Mouse (Mus musculus) kidney, embryonic 16.5 days (tissue): ENCODE measurements around the gene Kat14. TPM values are rescaled to one million over a fixed set of nuclear protein-coding genes. Genes with fewer than 3 reads are reported as not detected.
"Not testable (repeated sequence)": the region's sequence is repeated elsewhere in the genome, so short reads cannot be mapped to it uniquely, and the experiment has no call there.

Source experiments
- ATAC-seq: fragments of 200-750 bp; cut with Nextera tagmentation; 2 replicates; pipeline ENCODE4 v1.8.0; 2017; ENCODE audit warnings: moderate TSS enrichment; ENCODE audit not compliant: low FRiP score, low TSS enrichment
- H3K27ac ChIP-seq: fragments of 300-500 bp; sonication (generic); 2 replicates; pipeline ENCODE4 v1.5.1; 2014; ENCODE audit warnings: low read length
- H3K27me3 ChIP-seq: fragments of 300-500 bp; sonication (generic); 2 replicates; pipeline ENCODE4 v1.6.1; 2014; ENCODE audit warnings: low read length, control low read depth, mixed read lengths; ENCODE audit not compliant: insufficient read depth
- H3K36me3 ChIP-seq: fragments of 300-500 bp; sonication (generic); 2 replicates; pipeline ENCODE4 v1.6.1; 2014; ENCODE audit warnings: low read length, control low read depth, mixed read lengths; ENCODE audit not compliant: insufficient read depth
- H3K4me1 ChIP-seq: fragments of 300-500 bp; sonication (generic); 2 replicates; pipeline ENCODE4 v1.6.1; 2014; ENCODE audit warnings: low read length, control low read depth, mixed read lengths; ENCODE audit not compliant: insufficient read depth
- H3K4me2 ChIP-seq: fragments of 300-500 bp; sonication (generic); replicated peaks from 2 replicates; pipeline ENCODE4 v1.6.1; 2014; ENCODE audit warnings: low read depth, low read length
- H3K4me3 ChIP-seq: fragments of 300-500 bp; sonication (generic); 2 replicates; pipeline ENCODE4 v1.5.1; 2014; ENCODE audit warnings: mild to moderate bottlenecking, low read length
- H3K9ac ChIP-seq: fragments of 300-500 bp; sonication (generic); replicated peaks from 2 replicates; pipeline ENCODE4 v1.6.1; 2014; ENCODE audit warnings: low read length
- H3K9me3 ChIP-seq: fragments of 300-500 bp; sonication (generic); 2 replicates; pipeline ENCODE4 v1.6.1; 2016; ENCODE audit warnings: low read length, control low read depth
- WGBS: fragments of 180-500 bp; shearing (Covaris S2); extraction: QIAGEN DNeasy Blood & Tissue Kit; methylation state at CpG from one replicate; pipeline ENCODE4 v1.1.7; 2014; 5-methylcytosine and 5-hydroxymethylcytosine counted together
- polyA plus RNA-seq: library from polyadenylated mRNA; unstranded; fragments of >200 nt; fragmentation: Nextera tagmentation; extraction: Ambion mirVana; gene quantifications from 2 replicates; pipeline ENCODE4 v1.2.1, GENCODE M21; 2015

Kat14 gene
- polyA plus RNA-seq, 1 experiment from 2014 or later, result 52.5 TPM

DNA sequence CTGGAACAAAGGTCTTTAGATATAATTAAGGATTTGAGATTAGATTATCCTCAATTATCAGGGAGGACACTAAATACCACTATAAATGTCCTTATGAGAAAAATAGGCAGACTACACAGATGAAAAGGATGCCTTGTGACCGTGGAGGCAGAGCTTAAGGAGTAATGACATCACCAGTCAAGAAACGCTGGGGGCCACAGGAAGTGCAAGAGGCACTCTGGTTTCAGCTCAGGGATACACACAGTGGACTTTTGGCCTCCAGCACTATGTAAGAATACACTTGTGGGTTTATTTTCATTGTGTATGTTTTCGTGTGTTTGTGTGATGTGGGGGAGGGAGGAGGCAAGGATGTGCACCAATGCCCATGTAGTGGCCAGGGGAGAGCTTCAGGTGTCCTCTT lies 31.6 kb upstream of the Kat14 start:
- Histone ChIP-seq H3K27ac (no peak overlapping the region), H3K4me3 (no peak overlapping the region), H3K4me2 (no peak overlapping the region), H3K9me3 (no peaks in the 10 kb centered on the region), H3K4me1 (peaks cover 11% of the 10 kb centered on the region), H3K9ac (no peak overlapping the region), H3K36me3 (no peaks in the 10 kb centered on the region), H3K27me3 (peaks cover 30% of the 10 kb centered on the region)
- no peak for ATAC-seq
- WGBS, result 44% methylated on average over 3 of the region's 3 CpGs

DNA sequence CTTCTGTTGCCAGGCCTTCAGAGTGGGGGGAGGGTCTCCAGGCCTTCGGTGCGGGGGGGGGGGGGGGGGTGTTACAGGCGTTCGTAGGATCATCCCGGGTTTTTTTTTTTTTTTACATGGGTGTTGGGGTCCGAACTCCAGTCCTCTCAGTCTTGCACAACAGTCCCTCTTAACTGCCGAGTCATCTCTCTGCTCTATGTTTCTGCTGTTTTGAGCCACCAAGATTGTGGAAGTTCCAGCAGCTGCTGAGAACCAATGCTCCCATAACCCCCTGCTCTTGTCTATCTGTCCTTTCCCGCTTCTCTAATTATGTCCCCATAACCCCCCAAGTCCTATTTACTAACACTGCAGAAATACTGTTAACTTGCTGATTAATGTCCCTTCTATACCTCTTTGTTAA lies 31.1 kb upstream of the Kat14 start:
- ATAC-seq, result no peak

DNA sequence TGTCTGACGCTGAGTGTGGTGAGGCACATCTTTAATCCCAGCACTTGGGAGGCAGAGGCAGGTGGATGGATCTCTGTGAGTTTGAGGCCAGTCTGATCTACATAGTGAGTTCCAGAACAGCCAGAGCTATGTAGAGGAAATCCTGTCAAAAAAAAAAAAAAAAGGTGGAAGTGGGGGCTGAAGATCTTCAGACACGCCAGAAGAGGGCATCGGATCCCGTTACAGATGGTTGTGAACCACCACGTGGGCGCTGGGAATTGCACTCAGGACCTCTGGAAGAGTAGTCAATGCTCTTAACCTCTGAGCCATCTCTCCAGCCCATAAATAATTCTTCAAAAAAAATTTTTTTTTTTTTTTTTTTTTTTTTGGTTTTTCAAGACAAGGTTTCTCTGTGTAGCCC lies 30.6 kb upstream of the Kat14 start:
- H3K27ac ChIP-seq, H3K4me3 ChIP-seq, H3K4me2 ChIP-seq, H3K4me1 ChIP-seq, H3K9me3 ChIP-seq, ATAC-seq, H3K9ac ChIP-seq, H3K36me3 ChIP-seq: not testable (repeated sequence)
- peaks cover 22% of the 10 kb centered on the region for H3K27me3 ChIP-seq
- WGBS, result 78% methylated on average over 6 of the region's 6 CpGs

More for the DNA sequence above, 31.1 kb upstream of the Kat14 start:
- no peak overlapping the region for H3K9ac ChIP-seq
- no peaks in the 10 kb centered on the region for H3K9me3 ChIP-seq
- WGBS, result 82% methylated on average over 8 of the region's 8 CpGs
- peaks cover 26% of the 10 kb centered on the region for H3K27me3 ChIP-seq
- peaks cover 7% of the 10 kb centered on the region for H3K4me1 ChIP-seq
- H3K4me3 ChIP-seq, result no peak overlapping the region
- no peak overlapping the region for H3K4me2 ChIP-seq
- no peaks in the 10 kb centered on the region for H3K36me3 ChIP-seq
- H3K27ac ChIP-seq, result no peak overlapping the region

DNA sequence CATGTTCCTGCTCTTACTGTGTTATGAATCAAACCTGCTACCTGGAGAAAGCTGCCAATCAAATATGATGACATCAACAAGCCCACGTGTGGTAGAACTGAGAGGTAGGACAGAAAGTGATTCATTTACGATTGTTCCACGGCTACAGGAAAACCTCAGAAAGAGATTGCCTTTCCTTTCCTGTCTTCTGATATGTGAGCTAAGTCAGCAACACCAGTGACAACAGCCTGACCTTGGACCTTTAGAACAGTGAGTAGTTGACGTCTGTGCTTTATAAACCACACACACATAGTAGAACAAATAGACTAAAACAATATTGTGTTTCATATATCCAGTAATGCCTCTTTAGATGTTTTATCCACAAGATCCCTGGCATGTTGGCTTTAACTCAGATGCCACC lies 25.6 kb upstream of the Kat14 start:
- Histone ChIP-seq H3K27me3 (no peaks in the 10 kb centered on the region), H3K36me3 (no peaks in the 10 kb centered on the region), H3K9ac (no peak overlapping the region), H3K4me2 (no peak overlapping the region), H3K27ac (no peak overlapping the region), H3K9me3 (no peaks in the 10 kb centered on the region), H3K4me3 (no peak overlapping the region), H3K4me1 (no peaks in the 10 kb centered on the region)
- WGBS, result 54% methylated on average over 4 of the region's 4 CpGs
- ATAC-seq, result no peak

DNA sequence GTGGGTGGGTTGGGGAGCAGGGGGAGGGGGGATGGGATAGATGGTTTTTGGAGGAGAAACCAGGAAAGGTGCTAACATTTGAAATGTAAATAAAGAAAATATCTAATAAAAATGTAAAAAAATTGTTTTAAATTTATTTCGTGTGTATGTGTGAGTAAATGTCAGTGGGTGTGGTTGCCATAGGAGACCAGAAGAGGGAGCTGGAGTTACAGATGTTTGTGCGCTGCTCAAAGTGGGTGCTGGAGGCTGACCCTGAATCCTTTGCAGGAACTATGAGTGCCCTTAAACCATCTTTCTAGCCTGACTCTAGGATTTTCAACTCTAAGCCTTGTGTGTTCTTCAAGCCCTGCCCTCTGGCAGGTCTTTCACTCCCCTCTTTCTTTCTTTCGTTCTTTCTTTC lies 20.3 kb upstream of the Kat14 start:
- Histone ChIP-seq H3K4me3 (no peak overlapping the region), H3K9ac (no peak overlapping the region), H3K4me1 (no peaks in the 10 kb centered on the region), H3K27me3 (no peaks in the 10 kb centered on the region), H3K9me3 (no peaks in the 10 kb centered on the region), H3K36me3 (no peaks in the 10 kb centered on the region), H3K4me2 (no peak overlapping the region), H3K27ac (no peak overlapping the region)
- WGBS, result 67% methylated on average over 3 of the region's 3 CpGs
- ATAC-seq, result no peak

DNA sequence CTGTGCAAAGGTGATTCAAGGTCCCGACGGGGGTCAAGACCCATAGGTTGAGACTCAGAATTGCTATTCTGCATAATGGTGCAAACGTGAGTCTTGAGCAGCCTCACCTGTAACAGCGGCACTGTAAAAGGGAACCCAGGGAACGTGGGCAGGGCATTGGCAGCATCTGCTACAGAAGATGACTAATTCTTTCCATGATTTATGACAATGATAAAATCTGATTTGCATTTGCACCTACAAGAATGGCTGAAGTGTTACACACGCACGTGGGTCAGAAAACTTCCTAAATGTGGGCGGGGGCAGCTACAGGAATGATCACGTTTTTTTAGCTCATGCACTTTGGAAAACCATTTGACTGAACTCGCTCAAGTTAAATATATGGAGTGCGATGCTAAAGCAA lies 15.9 kb upstream of the Kat14 start:
- Histone ChIP-seq H3K9me3 (no peaks in the 10 kb centered on the region), H3K36me3 (no peaks in the 10 kb centered on the region), H3K27ac (no peak overlapping the region), H3K9ac (no peak overlapping the region), H3K4me2 (no peak overlapping the region), H3K4me3 (no peak overlapping the region), H3K27me3 (no peaks in the 10 kb centered on the region), H3K4me1 (no peaks in the 10 kb centered on the region)
- WGBS, result 79% methylated on average over 11 of the region's 11 CpGs
- ATAC-seq, result no peak

DNA sequence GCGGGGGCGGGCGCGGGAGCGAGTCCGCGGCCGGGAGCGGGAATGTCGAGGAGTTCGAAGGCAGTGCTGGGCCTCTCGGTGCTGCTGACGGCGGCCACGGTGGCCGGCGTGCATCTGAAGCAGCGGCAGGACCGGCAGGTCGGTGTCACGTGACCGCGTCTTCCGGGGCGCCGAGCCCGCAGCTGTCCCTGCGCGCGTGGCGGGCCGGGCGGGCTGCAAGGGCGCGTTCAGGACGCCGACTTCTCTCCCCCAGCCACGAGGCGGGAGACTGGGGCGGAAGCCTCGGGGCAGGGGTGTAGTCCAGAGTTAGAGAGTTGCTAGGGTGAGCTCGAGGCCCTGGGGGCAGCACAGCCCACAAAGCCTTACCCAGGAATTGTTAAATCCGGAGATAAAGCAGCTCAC lies 238 bp downstream of the Kat14 start:
- peak; percentile 89 for ATAC-seq
- Histone ChIP-seq H3K9ac (peak overlapping the region; percentile 93), H3K9me3 (no peaks in the 10 kb centered on the region), H3K27ac (peak overlapping the region; percentile 97), H3K4me2 (peak overlapping the region; percentile 80), H3K36me3 (peaks cover 11% of the 10 kb centered on the region), H3K4me1 (peaks cover 20% of the 10 kb centered on the region), H3K27me3 (no peaks in the 10 kb centered on the region), H3K4me3 (peak overlapping the region; percentile 94)
- under 1% methylated on average over 34 of the region's 43 CpGs for WGBS

DNA sequence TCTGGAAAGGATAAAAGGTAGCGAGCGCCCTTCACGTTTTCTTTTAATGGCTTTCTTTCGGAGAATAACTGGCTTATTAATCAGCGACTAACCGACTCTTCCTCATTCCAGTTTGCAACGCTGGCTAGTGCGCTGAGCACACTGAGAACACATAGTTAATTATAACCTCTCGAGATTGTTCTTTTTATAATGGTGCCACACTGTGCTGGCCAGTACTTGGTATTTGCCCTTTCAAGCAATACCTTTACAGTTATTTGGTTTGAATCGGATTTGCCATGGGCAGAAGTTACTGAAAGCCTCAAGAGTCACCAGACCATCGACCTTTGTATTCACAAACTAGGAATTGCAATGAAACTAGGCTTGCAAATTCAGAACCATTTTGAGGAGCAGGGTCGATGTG lies 728 bp downstream of the Kat14 start:
- Histone ChIP-seq H3K4me2 (peak overlapping the region; percentile 80), H3K27me3 (no peaks in the 10 kb centered on the region), H3K27ac (peak overlapping the region; percentile 97), H3K9ac (peak overlapping the region; percentile 93), H3K4me1 (peaks cover 20% of the 10 kb centered on the region), H3K36me3 (peaks cover 16% of the 10 kb centered on the region), H3K9me3 (no peaks in the 10 kb centered on the region), H3K4me3 (peak overlapping the region; percentile 94)
- WGBS, result 1% methylated on average over 12 of the region's 12 CpGs
- peak; percentile 35; the same call in 1 of the 2 replicates for ATAC-seq

DNA sequence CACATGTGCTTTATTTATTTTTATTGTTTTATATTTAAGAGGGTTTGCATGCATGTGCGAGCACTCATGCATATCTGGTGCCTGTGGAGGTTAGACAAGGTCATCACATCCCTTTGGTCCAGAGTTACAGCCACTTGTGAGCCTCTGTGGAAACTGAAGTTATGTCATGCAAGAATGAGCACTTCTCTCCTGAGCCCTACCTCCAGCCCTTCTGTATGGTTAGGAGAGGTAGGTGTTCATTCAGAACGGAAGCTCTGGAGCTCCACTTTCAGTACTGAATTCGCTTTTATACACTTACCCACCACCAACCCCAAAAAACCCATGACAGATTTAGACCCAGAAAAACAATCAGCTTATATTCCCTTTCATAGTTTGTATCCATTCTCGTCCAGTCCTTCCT lies 2.8 kb downstream of the Kat14 start:
- Histone ChIP-seq H3K9me3 (no peaks in the 10 kb centered on the region), H3K4me1 (peaks cover 20% of the 10 kb centered on the region), H3K4me3 (no peak overlapping the region), H3K4me2 (no peak overlapping the region), H3K36me3 (peaks cover 35% of the 10 kb centered on the region), H3K27me3 (no peaks in the 10 kb centered on the region), H3K9ac (no peak overlapping the region), H3K27ac (no peak overlapping the region)
- whole genome bisulfite sequencing, result 63% methylated on average over 4 of the region's 4 CpGs
- no peak for ATAC-seq

DNA sequence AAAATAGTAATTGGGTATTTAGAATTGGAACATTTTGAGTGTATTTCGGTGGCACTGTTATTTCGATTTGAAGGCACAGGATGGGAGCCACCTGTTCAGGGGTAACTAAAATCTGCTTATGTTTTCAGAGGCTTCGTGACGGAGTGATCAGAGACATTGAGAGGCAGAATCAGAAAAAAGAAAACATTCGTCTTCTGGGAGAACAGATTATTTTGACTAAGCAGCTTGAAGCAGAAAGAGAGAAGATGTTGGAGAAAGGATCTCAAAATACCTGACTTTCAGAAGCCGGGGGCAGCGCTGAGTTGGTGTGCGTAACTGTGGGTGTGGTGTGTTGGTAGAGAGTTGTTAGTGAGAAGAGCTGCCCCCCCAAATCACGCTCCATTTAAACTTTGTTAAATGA lies 4.3 kb downstream of the Kat14 start:
- Histone ChIP-seq H3K4me2 (no peak overlapping the region), H3K4me1 (peaks cover 20% of the 10 kb centered on the region), H3K36me3 (peaks cover 46% of the 10 kb centered on the region), H3K27me3 (no peaks in the 10 kb centered on the region), H3K9ac (no peak overlapping the region), H3K4me3 (no peak overlapping the region), H3K27ac (no peak overlapping the region), H3K9me3 (no peaks in the 10 kb centered on the region)
- ATAC-seq, result no peak
- 86% methylated on average over 9 of the region's 9 CpGs for WGBS
